In the genomic region with DNA sequence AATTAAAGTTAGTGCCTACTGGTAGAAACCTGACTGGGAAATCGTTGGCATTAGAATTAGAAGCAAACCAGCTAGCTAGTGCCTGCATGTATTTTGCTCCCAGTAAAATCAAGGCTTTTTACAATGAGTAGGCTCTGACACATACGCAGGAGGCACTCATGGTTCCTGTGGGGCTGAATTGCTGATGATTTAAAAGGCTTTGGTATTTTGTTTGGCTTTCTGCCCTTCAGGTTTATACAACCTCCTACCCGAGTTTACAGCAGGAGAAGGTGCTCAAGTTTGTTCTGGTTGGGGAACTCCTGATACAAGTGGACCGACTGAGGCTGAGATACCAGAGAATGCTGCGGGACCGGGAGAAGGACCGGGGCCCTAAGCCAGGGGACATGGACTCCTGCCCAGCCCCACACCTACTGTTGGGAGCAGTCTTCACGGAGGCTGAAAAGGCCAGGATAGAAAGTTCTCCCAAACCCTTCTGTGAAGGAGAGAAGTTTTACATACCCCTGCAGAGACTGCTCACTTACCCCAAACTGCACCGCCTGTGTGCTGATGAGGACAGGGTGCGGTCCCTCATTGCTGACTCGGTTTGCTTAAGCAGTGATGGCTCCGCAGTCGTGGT, we compare ENCODE assay signal across 21 mouse cellular contexts. TPM values are rescaled to one million over a fixed set of nuclear protein-coding genes. Genes with fewer than 3 reads are reported as not detected.
A peak's percentile ranks its signal among the peaks of the same experiment; 100 is the strongest.
DNase-seq lines count a peak whose midpoint lies in the region; ATAC-seq and TF ChIP-seq lines count a peak whose summit lies in the region.
"Had no signal": no experiment of that assay in that cellular context is flagged by ENCODE, and none has a peak within 500 bp of the region (broad histone marks: within the 10 kb centered on the region; RNA-seq: fewer than 3 reads in every experiment).

No protein-coding gene starts in this region.

- DNase-seq in kidney, adult 11 months = peak; percentile 5
- peak; percentile 16 for DNase-seq in lung, embryonic 14.5 days
- no peak for DNase-seq in lung, adult 2 months
- peak; percentile 66 for DNase-seq in 3T3-L1 (ENCODE audit: low read depth, low spot score)
- peak; percentile 10 for DNase-seq in large intestine, adult 2 months (ENCODE audit: low read depth, low spot score)
- DNase-seq in stomach, postnatal 0 days (ENCODE audit: low spot score) = no peak
- DNase-seq: adrenal gland, postnatal 10 days; cerebellum, adult 9-11 months; forebrain, postnatal 0 days; heart, postnatal 10 days had no signal

- H3K9me3 ChIP-seq in kidney, embryonic 16.5 days (ENCODE audit: low read length) = no peaks in the 10 kb centered on the region
- no peaks in the 10 kb centered on the region for H3K9me3 ChIP-seq in lung, embryonic 14.5 days (ENCODE audit: low read depth, low read length)
- no peaks in the 10 kb centered on the region for H3K9me3 ChIP-seq in stomach, postnatal 0 days (ENCODE audit: control insufficient read depth, low read length)
- H3K9me3 ChIP-seq: embryonic facial prominence, embryonic 15.5 days; forebrain, embryonic 10.5 days; hindbrain, embryonic 12.5 days; midbrain, embryonic 12.5 days; neural tube, embryonic 12.5 days had no signal

- no peak overlapping the region for H3K4me2 ChIP-seq in kidney, embryonic 16.5 days (replicated peaks; ENCODE audit: low read depth, low read length)
- H3K4me2 ChIP-seq in lung, embryonic 14.5 days = no peak overlapping the region
- H3K4me2 ChIP-seq in stomach, postnatal 0 days (replicated peaks; ENCODE audit: low read depth) = no peak overlapping the region
- H3K4me2 ChIP-seq: embryonic facial prominence, embryonic 15.5 days; heart, embryonic 11.5 days; hindbrain, embryonic 12.5 days; midbrain, embryonic 12.5 days; neural tube, embryonic 12.5 days had no signal

- TF ChIP-seq EP300 in stomach, postnatal 0 days (optimal IDR thresholded peaks at IDR 0.05) = no peak

- H3K4me1 ChIP-seq in kidney, embryonic 16.5 days (ENCODE audit: insufficient read depth, low read length) = 0 out of 2 replicates have a peak, but pooled peaks cover 4% of the 10 kb centered on the region
- no peaks in the 10 kb centered on the region; the same call in 1 of the 2 replicates for H3K4me1 ChIP-seq in lung, embryonic 14.5 days (ENCODE audit: insufficient read depth)
- no peaks in the 10 kb centered on the region for H3K4me1 ChIP-seq in lung, adult 2 months (ENCODE audit: control insufficient read depth, insufficient read depth, low read length)
- H3K4me1 ChIP-seq in stomach, postnatal 0 days (replicated peaks; ENCODE audit: control insufficient read depth, insufficient read depth) = no peaks in the 10 kb centered on the region

- H3K27ac ChIP-seq in kidney, embryonic 16.5 days (ENCODE audit: low read length) = no peak overlapping the region
- no peak overlapping the region for H3K27ac ChIP-seq in lung, embryonic 14.5 days (ENCODE audit: low read depth)
- H3K27ac ChIP-seq in stomach, postnatal 0 days (replicated peaks) = no peak overlapping the region
- H3K27ac ChIP-seq: embryonic facial prominence, embryonic 15.5 days; forebrain, embryonic 10.5 days; hindbrain, embryonic 12.5 days; liver, embryonic 14.5 days; midbrain, embryonic 12.5 days; neural tube, embryonic 12.5 days had no signal

- TF ChIP-seq CTCF in lung, embryonic 14.5 days (IDR thresholded peaks at IDR 0.05; ENCODE audit: low read depth) = no peak
- TF ChIP-seq CTCF in lung, adult 2 months (IDR thresholded peaks at IDR 0.05; ENCODE audit: insufficient read depth, low read length) = no peak
- no peak for TF ChIP-seq CTCF in stomach, postnatal 0 days (IDR thresholded peaks at IDR 0.05; ENCODE audit: low read depth)

- no peak for ATAC-seq in kidney, embryonic 16.5 days (ENCODE audit: low FRiP score, low TSS enrichment)
- ATAC-seq in lung, embryonic 14.5 days (ENCODE audit: insufficient read depth) = no peak
- ATAC-seq in stomach, postnatal 0 days (ENCODE audit: low FRiP score, low TSS enrichment) = no peak
- ATAC-seq: forebrain, postnatal 0 days; inflammation-experienced regulatory T-cells, adult 6 months had no signal

- H3K9ac ChIP-seq in kidney, embryonic 16.5 days (replicated peaks; ENCODE audit: low read length) = no peak overlapping the region
- H3K9ac ChIP-seq in lung, embryonic 14.5 days = no peak overlapping the region
- H3K9ac ChIP-seq in stomach, postnatal 0 days (ENCODE audit: low read length) = no peak overlapping the region
- H3K9ac ChIP-seq: embryonic facial prominence, embryonic 15.5 days; forebrain, postnatal 0 days; hindbrain, embryonic 12.5 days; liver, embryonic 14.5 days; midbrain, embryonic 12.5 days; neural tube, embryonic 12.5 days had no signal

- TF ChIP-seq POLR2A in lung, adult 2 months (IDR thresholded peaks at IDR 0.05; ENCODE audit: borderline replicate concordance, extremely low read depth, low read depth, low read length) = no peak

- no peaks in the 10 kb centered on the region for H3K36me3 ChIP-seq in kidney, embryonic 16.5 days (ENCODE audit: insufficient read depth, low read length)
- no peaks in the 10 kb centered on the region for H3K36me3 ChIP-seq in lung, embryonic 14.5 days (ENCODE audit: insufficient read depth)
- H3K36me3 ChIP-seq in stomach, postnatal 0 days (ENCODE audit: control insufficient read depth, insufficient read depth, low read length) = no peaks in the 10 kb centered on the region
- H3K36me3 ChIP-seq: embryonic facial prominence, embryonic 15.5 days; forebrain, embryonic 10.5 days; hindbrain, embryonic 12.5 days; midbrain, embryonic 12.5 days; neural tube, embryonic 12.5 days had no signal

- no peaks in the 10 kb centered on the region for H3K27me3 ChIP-seq in kidney, embryonic 16.5 days (ENCODE audit: insufficient read depth, low read length)
- H3K27me3 ChIP-seq in lung, embryonic 14.5 days (ENCODE audit: insufficient read depth, low read length) = no peaks in the 10 kb centered on the region
- H3K27me3 ChIP-seq in stomach, postnatal 0 days (ENCODE audit: control insufficient read depth, insufficient read depth, low read length) = no peaks in the 10 kb centered on the region
- H3K27me3 ChIP-seq: embryonic facial prominence, embryonic 15.5 days; hindbrain, embryonic 12.5 days; midbrain, embryonic 12.5 days; neural tube, embryonic 12.5 days had no signal

- WGBS in kidney, embryonic 16.5 days = 67% methylated on average over 13 of the region's 13 CpGs
- WGBS in lung, embryonic 14.5 days = 60% methylated on average over 13 of the region's 13 CpGs
- WGBS in lung, adult 2 months = 62% methylated on average over 13 of the region's 13 CpGs
- WGBS in large intestine, adult 2 months = 35% methylated on average over 13 of the region's 13 CpGs
- WGBS in stomach, postnatal 0 days = 56% methylated on average over 13 of the region's 13 CpGs

- H3K4me3 ChIP-seq in kidney, embryonic 16.5 days (ENCODE audit: low read length) = no peak overlapping the region
- H3K4me3 ChIP-seq in lung, embryonic 14.5 days (ENCODE audit: low read depth, low read length) = no peak overlapping the region
- no peak overlapping the region for H3K4me3 ChIP-seq in lung, adult 2 months (replicated peaks; ENCODE audit: extremely low read depth, low read depth, low read length)
- H3K4me3 ChIP-seq in stomach, postnatal 0 days (ENCODE audit: low read depth, low read length) = no peak overlapping the region
- H3K4me3 ChIP-seq: embryonic facial prominence, embryonic 15.5 days; forebrain, embryonic 10.5 days; hindbrain, embryonic 12.5 days; midbrain, embryonic 12.5 days; neural tube, embryonic 12.5 days had no signal

RNA-seq across cellular contexts. Expression of gene Gm9857, which starts 19.5 kb away (rescaled TPM):
- polyA plus RNA-seq in kidney, embryonic 16.5 days (2015; fragmentation: Nextera tagmentation; extraction: Ambion mirVana) = not detected in 2 replicates
- polyA plus RNA-seq in lung, embryonic 14.5 days (2014; fragmentation: Nextera tagmentation; extraction: Ambion mirVana) = not detected in 2 replicates
- polyA plus RNA-seq in lung, adult 2 months (2012; rRNA removed) = not detected in 2 replicates
- polyA plus RNA-seq in large intestine, adult 2 months (2012; rRNA removed) = not detected in 2 replicates
- not detected in 2 replicates for polyA plus RNA-seq in stomach, postnatal 0 days (2015; fragmentation: Nextera tagmentation; extraction: Ambion mirVana)
- polyA plus RNA-seq: forebrain, embryonic 10.5 days; forebrain, postnatal 0 days; heart, embryonic 11.5 days; hindbrain, embryonic 12.5 days; inflammation-experienced regulatory T-cells, adult 6 months; liver, embryonic 14.5 days; midbrain, embryonic 12.5 days; neural tube, embryonic 12.5 days; small intestine, adult 2 months; urinary bladder, adult 2 months had no signal

RNA-seq across cellular contexts. Expression of gene Henmt1, which starts 20.1 kb away (rescaled TPM):
- 0.37 and 0.45 TPM in 2 replicates for polyA plus RNA-seq in kidney, embryonic 16.5 days (2015; fragmentation: Nextera tagmentation; extraction: Ambion mirVana)
- polyA plus RNA-seq in lung, embryonic 14.5 days (2014; fragmentation: Nextera tagmentation; extraction: Ambion mirVana) = 0.28 and 0.63 TPM in 2 replicates
- polyA plus RNA-seq in lung, adult 2 months (2012; rRNA removed) = 0.19 TPM in 1 of 2 replicates, not detected in the other
- polyA plus RNA-seq in large intestine, adult 2 months (2012; rRNA removed) = not detected in 2 replicates
- polyA plus RNA-seq in stomach, postnatal 0 days (2015; fragmentation: Nextera tagmentation; extraction: Ambion mirVana) = 0.15 and 0.25 TPM in 2 replicates
- polyA plus RNA-seq: small intestine, adult 2 months had no signal

RNA-seq across cellular contexts. Expression of gene Prpf38b, which starts 48.3 kb away (rescaled TPM):
- 68.1 and 69.0 TPM in 2 replicates for polyA plus RNA-seq in kidney, embryonic 16.5 days (2015; fragmentation: Nextera tagmentation; extraction: Ambion mirVana)
- polyA plus RNA-seq in lung, embryonic 14.5 days (2014; fragmentation: Nextera tagmentation; extraction: Ambion mirVana) = 65.8 and 72.0 TPM in 2 replicates
- 48.9 and 64.0 TPM in 2 replicates for polyA plus RNA-seq in lung, adult 2 months (2012; rRNA removed)
- 17.5 and 42.2 TPM in 2 replicates for polyA plus RNA-seq in large intestine, adult 2 months (2012; rRNA removed)
- polyA plus RNA-seq in stomach, postnatal 0 days (2015; fragmentation: Nextera tagmentation; extraction: Ambion mirVana) = 26.1 and 31.1 TPM in 2 replicates

Comparison
In these comparisons a context has a peak if more than half of its experiments do, and no peak if none do; other contexts are left out.
1. DNase-seq: peak in kidney, adult 11 months (single experiment), lung, embryonic 14.5 days (single experiment), 3T3-L1 (single experiment) and large intestine, adult 2 months (single experiment); none in lung, adult 2 months (single experiment) and stomach, postnatal 0 days (single experiment).